Mouse (Mus musculus) brain, embryonic 14.5 days (tissue): ENCODE results near the gene Hdac11.

Experiments
- CTCF ChIP-seq: fragments of 200-500 bp; IDR thresholded peaks from 2 replicates; pipeline ENCODE4 v1.5.1; 2012; ENCODE audit warnings: inconsistent platforms, mild to moderate bottlenecking, moderate library complexity, borderline replicate concordance; ENCODE audit not compliant: insufficient read depth, insufficient read length; ENCODE audit errors: extremely low read depth
- POLR2A ChIP-seq: fragments of 200-500 bp; IDR thresholded peaks from 2 replicates; pipeline ENCODE4 v1.6.1; 2012; ENCODE audit warnings: mild to moderate bottlenecking, inconsistent platforms, borderline replicate concordance; ENCODE audit not compliant: poor library complexity, insufficient read depth, insufficient read length, severe bottlenecking; ENCODE audit errors: extremely low read depth

- TF ChIP-seq POLR2A (no peak), CTCF (no peak)
Observed at GRCm38 (mm10) chr6:91205791-91206190, 49.3 kb downstream of the Hdac11 start.
